Mouse (Mus musculus) inflammation-experienced regulatory T-cells, adult 6 months (primary cell): ENCODE data around the gene Pkm. TPM values are rescaled to one million over a fixed set of nuclear protein-coding genes. Genes with fewer than 3 reads are reported as not detected.

ENCODE experiments used
- ATAC-seq: one replicate; pipeline ENCODE4 v1.8.0; 2017
- polyA plus RNA-seq, 3 experiments: library from polyadenylated mRNA; unstranded; fragments of 100-300 nt; shearing (Covaris generic); gene quantifications; one replicate each; pipeline ENCODE4 v1.2.1; 2017

The Pkm gene
- 1,000 to 10,000 TPM in 1 of 3 experiments, 100 to 1,000 TPM in 2; 745 to 1,024 (median 798) TPM for polyA plus RNA-seq

DNA sequence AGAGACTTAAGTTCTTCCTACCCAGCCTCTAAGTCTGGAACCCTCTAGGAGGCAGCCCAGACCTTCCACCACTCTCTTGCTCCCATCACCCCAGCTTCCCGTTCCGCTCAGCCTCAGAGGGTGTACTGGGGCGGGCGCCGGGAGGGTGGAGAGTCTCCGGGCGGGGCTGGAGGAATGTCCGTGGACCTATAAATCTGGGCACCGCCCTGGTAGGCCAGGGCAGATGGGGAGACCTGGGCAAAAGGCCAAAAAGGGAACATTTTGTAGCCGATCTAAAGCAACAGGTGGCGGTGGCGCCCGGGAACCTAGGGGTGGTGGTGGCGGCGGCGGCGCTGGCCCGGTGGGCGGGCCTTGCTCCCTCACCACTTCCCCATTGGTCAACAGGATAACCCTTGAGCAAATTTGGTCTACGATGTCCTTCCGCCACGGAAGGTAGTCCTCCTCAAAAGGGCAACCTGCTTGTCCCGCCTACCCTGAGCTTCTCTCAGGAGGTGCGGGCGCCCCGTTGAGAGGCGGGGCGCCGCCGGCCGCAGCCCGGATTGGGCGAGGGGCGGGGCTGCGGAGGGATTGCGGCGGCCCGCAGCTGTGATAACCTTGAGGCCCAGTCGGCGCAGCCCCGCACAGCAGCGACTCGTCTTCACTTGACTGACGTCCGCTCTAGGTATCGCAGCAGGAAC lies at the start of gene Pkm:
Gene Pkm, plus strand, starts transcription at position 411 of the 677 bp plus-strand sequence.
- peak; percentile 73 for ATAC-seq

DNA sequence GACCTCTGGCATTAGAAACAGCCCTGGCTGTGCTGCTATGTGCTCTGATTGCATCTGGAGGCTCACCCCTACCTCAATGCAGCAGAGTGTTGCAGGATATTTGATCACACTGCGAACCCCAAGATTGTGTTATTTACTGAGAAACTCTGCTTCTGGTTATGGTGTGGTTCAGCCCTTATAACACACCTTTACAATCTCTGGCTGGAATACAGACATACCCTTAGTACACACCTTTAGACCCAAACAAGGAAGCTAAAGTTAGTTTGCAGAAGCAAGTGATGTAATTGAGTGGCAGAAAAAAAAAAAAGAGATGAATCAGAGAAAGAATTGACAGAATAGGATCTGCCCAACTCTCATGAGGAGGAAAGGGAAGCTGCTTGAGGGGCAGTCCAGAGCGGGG lies 45.2 kb upstream of the Pkm start:
- no peak for ATAC-seq

DNA sequence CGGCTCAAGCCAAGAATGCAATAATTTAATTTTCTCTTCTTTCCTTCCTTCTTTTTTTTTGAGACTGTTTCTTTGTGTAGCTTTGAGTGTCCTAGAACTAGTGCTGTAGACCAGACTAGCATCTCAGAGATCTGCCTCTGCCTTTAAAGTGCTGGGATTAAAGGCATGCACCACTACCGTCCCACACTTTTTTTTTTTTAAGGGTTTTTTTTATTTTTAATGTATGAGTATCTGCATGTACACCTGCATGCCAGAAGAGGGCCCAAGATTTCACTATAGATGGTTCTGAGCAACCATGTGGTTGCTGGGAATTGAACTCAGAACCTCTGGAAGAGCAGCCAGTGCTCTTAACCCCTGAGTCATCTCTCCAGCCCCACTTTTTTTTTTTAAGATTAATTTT lies 40.4 kb upstream of the Pkm start:
- ATAC-seq, result no peak

DNA sequence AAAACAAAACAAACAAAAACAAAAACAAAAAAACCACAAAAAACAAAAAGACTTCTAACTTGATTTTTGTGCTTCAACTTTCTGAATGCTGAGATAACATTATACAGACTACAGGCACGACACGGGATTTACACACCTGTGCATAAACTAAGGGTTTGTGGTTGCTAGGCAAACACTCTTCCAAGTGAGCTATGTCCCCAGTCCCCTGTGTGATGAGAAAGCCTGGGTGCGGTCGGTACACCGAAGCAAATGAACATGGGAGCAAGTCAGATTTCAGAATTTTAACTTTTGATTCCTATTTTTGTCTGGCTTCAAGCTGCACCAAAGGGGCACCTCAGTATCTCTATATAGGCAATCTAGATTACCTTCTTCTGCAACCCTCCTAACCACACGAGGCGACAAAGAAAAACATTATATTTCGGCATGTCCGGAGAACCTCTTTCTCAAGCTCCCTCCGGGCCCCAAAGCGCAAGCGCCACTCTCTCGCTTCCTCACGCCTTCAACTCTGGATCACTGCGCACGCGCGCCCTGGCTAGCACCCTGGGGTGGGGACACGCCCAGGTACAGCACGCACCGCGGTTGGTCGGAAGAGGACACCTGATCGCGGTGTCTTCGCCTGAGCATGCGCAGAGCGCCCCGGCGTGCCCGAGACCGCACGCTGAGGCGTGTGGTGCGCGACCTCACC lies 39.4 kb upstream of the Pkm start, which contains the start of gene Parp6:
Gene Parp6, plus strand, starts transcription at position 663 of the 685 bp plus-strand sequence.
- peak; percentile 93 for ATAC-seq

DNA sequence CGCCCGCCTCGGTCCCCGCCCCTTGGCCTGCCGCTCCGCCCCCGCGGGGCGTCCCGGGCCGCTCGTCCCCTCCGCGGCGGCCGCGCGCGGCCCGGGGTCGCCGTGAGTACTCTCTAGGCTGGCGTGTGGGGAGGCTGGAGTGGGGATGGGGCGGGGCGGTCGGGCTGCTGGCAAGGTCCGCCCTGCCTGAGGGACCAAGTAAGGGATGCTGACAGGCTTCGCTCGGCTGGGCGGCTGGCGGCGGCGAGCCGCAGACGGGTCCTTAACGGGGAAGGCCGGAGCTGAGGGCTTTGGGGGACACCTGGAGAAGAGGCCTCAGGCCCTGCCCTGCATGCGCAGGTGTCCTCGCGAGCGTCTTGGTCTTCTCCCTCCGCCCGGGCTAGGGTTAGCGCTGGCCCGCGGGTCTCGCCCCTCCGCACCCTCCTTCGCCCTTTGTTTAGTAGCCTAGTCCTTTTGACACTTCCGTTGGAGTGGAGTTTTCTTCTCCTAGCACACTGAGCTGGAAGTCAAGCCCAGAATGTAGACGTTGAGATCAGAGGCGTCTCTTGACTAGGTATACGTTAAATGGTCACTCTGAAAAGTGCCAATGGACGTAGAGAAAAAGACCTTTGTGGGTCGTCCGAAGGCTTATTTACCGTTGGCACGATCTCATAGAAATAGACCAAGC lies 38.7 kb upstream of the Pkm start:
- peak; percentile 6 for ATAC-seq

DNA sequence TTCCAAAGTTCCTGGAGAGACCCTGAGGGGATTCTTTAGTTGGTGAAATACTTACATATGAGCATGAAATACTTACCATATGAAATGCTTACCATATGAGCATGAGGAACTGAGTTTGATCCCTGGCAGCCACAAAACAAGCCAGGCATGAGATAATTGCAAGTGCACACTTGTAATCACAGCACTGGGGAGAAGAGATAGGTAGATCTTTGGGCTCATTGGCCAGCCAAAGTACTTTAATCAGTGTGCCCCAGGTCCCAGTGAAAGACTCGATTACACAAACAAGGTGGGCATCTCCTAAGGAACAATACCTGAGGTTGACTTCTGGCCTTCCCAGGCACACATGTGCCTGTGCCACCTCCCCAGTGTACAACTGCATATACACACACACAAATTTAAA lies 17.8 kb upstream of the Pkm start:
- ATAC-seq, result no peak

DNA sequence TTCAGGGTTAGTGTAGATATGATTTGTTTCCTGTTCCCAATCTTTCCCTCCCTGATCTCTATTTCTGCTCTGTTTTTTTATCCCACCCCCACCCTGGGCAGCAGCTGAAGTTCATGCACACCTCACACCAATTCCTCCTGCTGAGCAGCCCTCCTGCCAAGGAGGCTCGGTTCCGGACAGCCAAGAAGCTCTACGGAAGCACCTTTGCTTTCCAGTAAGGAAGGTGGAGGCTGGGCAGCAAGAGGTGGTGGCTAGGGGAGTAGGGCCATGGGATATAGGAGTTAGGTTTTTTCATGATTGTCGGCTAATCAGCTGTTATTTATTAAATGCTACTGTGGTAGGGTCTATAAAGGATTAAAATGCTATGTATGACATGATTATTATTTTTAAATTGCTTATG lies 16.2 kb upstream of the Pkm start:
- ATAC-seq, result no peak

DNA sequence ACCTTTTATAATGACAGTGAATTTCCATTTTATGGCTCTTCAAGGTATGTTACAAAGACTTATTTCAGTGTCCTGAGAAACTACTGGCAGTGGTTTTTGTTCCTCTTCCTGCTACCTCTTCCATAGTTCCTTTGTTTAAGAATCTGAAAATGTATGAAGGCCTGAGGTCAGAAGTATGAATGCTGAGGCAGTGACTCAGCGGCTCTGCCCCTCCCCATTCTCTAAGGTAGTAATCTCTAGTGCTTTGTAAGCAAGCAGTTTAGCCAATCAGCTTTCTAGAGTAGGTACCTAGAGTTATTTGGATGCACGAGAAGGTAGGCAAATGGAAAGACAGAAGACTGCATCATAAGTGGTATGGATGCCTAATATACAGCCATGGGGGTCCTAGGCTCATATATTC lies 14.8 kb upstream of the Pkm start:
- no peak for ATAC-seq

DNA sequence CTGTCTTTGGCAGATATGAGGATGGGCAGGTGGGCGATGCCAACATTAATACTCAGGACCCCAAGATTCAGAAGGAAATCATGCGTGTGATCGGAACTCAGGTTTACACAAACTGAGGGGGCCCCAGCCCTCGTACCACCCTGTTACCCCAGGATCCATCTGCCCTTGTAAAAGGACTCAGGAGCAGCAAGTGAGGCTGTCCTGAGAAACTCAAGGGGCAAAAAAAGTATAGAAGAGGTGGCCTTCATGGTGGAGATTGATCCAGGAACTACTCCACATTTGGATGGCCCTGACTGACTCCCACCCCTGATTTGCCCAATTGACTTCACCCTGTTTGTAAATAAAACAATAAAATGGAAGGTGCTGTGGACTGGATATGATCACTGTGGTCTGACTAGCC lies 6.3 kb upstream of the Pkm start:
- no peak for ATAC-seq

DNA sequence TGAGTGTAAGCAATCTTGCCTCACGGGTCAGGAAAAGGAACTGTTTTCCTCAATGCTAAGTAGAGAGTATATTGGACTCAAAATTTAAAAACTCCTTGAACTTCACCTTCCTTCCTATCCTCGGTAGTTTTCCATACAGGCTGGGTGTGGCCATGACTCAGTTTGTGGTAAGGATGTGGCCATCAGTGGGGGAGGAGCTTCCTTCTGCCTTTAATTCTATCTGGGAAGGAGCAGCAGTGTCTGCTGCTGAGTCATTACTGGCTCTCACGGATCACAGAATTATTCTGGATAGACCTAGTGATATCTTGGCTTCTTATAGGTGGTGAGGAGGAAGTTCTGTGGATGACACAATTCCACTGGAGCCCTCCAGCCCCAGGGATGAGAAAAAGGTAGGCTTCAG lies 2.8 kb upstream of the Pkm start:
- no peak for ATAC-seq

DNA sequence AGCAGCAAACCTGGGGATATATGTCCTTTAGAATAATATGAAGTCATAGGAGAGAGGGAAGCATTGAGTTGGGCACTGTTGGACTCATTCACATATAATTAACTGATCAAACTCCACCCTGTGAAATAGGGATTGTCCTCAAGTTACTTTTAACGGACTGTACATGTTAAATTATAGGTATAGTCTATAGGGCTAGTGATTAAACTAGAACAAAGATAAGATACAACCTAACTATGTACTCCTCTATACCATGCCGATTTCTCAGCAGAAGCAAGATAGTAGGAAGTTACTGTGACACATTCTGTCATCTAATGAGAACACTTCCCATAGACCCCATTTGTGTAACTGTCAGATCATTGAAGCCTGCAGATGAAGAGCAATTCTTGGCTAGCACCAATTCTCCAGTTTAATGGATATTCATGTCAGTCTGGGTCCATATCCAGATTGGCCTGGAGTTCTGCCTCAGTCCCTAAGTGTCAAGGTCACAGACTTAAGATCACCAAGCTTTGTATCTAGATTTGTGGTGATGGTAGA lies 1.7 kb upstream of the Pkm start:
- ATAC-seq, result no peak

DNA sequence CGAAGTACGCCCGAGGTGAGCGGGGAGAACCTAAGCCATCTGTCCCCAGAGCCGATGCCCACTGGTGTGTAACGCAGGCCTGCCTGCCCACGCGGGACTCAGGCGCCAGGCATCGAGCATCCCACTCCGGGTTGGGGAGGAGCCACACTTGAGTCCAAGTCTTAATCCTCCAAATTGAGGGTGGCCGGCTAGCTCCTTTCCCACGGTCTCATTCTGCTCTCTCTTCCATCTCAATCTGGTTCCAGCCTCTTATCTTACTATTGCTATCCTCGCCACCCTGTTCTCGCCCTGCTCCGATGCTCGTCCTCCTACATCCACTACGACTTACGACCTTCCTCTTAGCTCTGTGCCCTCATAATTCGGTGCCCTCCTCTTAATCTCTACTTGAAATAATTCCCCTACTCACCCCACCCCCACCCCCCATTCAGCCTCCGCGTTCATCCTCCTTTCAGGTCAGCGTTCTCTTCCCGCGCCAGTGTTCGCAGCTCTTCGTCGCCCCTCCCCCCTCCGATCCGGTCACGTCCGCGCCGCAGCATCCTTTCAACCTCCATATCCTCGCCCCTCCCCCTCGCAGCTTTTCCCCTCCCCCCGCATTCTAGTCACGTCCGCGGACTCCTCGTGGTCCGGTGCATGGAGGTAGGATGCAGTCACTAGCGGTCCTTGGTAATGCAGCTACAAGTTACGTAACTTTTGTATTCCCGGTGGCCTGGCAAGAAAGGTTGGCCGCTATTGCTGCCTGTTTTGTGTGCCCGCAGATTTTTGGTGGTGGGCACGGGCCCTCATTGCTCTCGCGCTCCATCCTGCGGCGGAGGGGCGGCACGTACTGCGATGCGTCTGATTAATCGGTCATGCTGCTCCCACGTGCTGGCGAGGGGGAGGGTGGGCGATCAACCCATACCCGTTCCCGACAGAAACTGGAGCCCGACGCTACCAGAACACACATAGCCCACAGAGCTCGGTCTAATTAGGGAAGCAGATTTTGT lies 758 bp downstream of the Pkm start:
- ATAC-seq, result peak; percentile 4

DNA sequence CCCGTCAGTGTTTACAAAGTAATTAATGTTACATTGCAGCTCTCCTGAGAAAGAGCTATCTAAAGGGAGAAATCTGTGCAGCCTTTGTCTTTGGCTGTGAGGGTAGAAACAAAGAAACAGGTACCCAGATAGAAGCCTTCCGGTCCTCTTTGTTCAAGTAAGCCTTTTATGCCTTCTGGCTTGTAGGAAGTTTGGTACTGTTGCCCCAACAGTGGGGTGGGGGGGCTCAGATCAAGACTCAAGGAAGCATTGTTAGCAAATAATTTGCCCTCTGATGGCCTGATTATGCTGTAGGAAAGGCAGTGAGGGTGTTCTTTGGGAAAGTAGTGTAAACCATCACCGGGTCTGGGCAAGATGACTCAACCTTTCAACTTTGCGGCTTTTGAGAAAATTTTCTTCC lies 2.0 kb downstream of the Pkm start:
- no peak for ATAC-seq

DNA sequence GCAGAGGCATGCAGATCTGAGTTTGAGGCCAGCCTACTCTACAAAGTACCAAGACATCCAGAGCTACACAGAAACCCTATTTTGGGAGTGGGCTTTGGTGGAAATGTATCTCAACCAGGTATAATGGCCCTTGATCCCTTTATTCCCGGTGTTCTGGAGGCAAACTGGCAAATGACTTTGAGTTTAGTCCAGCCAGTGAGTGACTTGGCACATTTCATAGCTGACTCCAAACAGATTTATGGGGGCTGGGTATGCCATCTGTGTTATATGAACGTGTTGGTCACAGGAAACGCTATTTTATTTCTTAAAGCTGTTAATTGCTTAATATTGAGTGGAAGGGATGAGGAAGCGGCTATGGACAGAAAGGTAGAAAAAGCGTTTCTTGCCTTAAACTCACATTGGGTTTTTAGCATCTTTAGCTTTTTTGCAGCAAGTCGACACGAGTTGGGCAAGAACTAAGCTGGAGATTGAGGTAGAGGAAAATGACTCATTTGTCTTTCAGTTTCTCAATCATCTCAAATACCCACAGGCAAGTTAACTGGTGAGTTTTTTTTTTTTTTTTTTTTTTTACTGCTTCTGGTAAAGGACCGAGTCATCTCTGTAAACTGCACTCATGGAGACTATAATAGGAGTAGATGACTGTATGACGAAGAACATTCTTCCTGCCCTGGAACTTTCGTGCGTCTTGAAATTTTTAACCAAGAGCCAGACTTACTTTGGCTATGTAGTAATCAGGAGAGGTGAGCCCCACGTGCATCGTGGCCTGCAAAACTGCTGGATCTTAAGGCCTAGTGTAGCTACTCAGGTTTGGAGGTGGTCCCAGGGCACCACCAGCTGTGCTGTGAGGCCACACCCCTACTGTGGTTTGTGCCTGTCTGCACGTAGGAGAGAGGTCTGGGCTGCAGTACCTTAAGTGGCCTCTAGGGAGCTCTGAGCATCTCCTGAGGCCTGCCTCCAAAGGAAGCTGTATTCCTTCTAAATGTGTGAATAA lies 3.2 kb downstream of the Pkm start:
- peak; percentile 58 for ATAC-seq

DNA sequence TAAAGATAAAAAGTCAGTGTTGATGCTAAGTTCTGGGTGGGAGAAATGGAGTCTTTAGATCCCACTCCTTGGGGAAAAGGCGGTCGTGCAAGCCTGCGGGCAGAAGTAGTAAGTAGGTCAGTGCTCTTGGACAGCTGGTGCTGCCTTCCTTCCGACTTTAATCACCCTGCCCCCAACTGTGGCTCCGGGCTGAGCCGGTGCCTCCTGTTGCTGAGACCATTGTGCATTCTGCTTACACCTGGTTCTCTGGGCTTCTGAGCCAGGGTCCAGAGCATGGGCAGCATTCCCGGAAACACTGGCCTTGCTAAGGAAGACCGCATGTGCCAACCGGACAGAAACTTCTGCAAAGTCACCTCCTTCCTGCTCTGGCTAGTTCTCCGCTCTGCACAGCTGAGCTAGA lies 4.3 kb downstream of the Pkm start:
- ATAC-seq, result no peak

DNA sequence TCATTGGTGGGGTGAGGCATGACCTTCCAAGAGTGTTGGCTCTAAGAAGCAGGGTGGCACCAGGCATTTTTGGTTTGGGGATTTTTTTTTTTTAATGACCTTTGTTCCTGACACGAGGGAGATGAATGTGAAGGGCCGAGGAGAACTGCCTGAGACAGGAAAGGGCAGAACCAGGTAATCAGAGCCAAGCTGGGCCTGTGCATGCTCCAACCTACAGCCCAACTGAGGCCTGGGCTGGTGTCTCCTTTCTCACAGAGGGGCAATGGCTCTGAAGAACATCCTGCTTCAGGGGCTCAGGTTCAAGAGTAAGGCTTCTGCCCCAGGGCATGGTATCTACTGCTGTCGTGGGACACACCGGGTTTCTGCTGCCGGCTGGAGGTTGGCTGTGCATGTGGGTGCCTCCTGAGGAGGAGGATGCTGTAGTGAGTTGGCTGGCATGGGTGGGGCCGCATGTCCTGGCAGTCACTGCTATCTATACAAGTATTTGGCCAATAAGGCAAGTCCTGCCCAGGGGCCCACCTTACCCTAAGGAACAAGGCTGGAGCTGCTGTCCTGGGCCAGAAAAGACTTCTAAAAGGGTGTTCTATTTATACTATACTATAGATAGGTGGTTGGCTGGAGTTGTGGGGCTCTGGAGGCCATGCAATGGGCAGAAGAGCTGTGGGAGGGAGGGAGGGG lies 5.3 kb downstream of the Pkm start:
- ATAC-seq, result no peak

DNA sequence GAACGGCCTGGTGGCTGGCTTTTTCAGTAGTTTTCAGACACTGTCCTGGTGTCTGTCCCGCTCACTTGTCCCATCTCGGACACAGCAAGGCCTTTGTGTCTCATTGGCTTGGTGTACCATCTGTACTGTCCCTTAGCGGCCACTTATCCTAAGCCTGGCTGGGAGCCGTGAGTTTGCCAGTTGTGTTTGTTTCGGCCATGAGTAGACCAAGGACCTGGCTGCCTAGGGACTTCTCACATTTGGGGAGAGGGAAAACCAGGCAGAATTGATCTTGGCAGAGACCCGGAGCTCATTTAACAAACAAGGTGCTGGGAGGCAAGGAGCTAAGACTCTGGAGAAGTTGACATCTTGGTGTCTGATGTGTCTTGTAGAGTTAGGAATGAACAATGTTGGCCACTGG lies 7.1 kb downstream of the Pkm start:
- ATAC-seq, result no peak

DNA sequence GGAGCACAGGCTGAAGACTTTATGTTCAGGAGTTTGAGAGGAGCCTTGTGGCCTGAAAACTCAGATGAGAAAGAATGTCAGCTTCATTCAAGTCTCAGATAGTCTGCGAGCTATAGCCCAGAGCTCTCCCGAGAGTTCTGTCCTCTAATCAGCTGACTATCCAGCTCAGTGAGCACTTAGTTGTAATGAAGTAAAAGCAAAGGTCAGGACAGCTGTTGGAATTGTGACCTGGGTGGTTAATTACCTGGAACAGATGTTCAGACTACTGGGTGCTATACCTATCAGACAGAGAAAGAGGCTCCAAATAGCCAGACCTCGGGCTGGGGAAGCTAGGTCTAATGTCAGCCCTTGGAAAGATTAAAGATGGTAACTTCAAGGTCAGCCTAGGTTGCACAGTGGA lies 7.8 kb downstream of the Pkm start:
- no peak for ATAC-seq

DNA sequence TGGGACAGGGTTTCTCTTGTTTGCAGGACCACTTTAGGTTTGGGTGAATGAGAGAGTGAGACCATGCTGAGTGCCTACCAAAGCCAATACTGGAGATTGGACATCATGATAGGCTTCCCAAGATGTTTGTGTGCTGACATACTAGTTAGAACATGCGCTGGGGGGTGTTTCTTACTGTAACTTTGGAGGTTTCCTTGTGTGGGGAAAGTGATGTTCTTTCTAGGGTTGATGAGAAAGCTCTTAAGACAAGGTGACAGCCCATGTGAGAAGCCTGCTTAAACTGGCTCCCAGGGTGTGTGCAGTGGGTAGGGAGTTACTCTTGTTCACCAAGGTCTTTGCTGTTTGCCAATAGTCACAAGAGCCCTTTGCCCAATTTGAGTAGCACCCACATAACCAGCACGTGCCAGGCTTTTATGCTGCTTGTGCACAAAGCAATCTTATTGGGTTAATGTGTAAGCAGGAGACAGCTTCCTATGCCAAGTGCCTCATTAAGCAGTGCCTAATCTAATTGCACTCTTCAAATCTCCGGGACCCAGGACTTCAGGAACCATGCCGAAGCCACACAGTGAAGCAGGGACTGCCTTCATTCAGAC lies 8.6 kb downstream of the Pkm start:
- ATAC-seq, result no peak

DNA sequence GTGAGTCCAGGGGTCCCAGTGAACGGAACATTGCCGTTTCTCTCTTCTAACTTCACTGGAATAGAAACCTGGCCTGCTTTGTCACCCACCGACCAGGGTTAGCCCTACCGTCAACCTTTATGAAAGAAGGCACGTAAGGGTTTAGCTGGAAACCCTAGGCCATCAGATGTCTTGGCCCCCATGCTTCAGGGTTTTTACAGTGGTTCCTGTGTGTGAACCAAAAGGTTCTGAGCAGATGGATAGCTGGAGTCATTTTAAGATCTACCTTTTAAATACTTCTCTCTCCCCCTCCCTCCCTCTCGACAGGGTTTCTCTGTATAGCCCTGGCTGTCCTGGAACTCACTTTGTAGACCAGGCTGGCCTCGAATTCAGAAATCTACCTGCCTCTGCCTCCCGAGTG lies 9.8 kb downstream of the Pkm start:
- ATAC-seq, result no peak
